Mouse (Mus musculus): Measurements from ENCODE around the gene Defb13.
"Not testable (repeated sequence)": the region's sequence is repeated elsewhere in the genome, so short reads cannot be mapped to it uniquely, and the experiment has no call there.

- not testable (repeated sequence) for TF ChIP-seq CTCF (IDR thresholded peaks at IDR 0.05; ENCODE audit: low read depth, low read length); POLR2A (IDR thresholded peaks at IDR 0.05; ENCODE audit: insufficient read depth, low read length)
These were observed 8.5 kb upstream of the Defb13 start, which contains the start of gene Defb35 for GRCm38 (mm10) chr8:21938052-21938451.

All from ES-Bruce4 (cell line).